Mouse (Mus musculus): ENCODE results near the gene Plekhg5. TPM values are rescaled to one million over a fixed set of nuclear protein-coding genes. Genes with fewer than 3 reads are reported as not detected.
"Not testable (repeated sequence)": the region's sequence is repeated elsewhere in the genome, so short reads cannot be mapped to it uniquely, and the experiment has no call there.

Gene Plekhg5
- polyA plus RNA-seq (2015; fragmentation: Nextera tagmentation; extraction: Ambion mirVana), result 20.8 and 21.3 TPM in 2 replicates

GRCm38 (mm10) chr4:152072121-152072601 lies at the start of gene Plekhg5:
Gene Plekhg5, plus strand, starts transcription at chr4:152072498.
- Histone ChIP-seq H3K9me3 (replicated peaks) (no peaks in the 10 kb centered on the region), H3K36me3 (no peaks in the 10 kb centered on the region), H3K9ac (no peak within 1 kb of the TSS), H3K4me3 (replicated peaks) (no peak within 1 kb of the TSS), H3K4me1 (peaks cover 33% of the 10 kb centered on the region), H3K27me3 (no peaks in the 10 kb centered on the region), H3K4me2 (replicated peaks) (no peak within 1 kb of the TSS), H3K27ac (replicated peaks) (0 out of 2 replicates have a peak within 1 kb of the TSS, but pooled peaks have one; percentile 34)
- ATAC-seq (ENCODE audit: insufficient number of reproducible peaks, low FRiP score, low TSS enrichment, low read depth), result no peak; the same call in 1 of the 2 replicates
- WGBS, result 63% methylated on average over 10 of the region's 10 CpGs

GRCm38 (mm10) chr4:152022506-152022905 lies 49.8 kb upstream of the Plekhg5 start:
- Histone ChIP-seq H3K9ac (no peak overlapping the region), H3K4me1 (peaks cover 36% of the 10 kb centered on the region), H3K9me3 (replicated peaks) (no peaks in the 10 kb centered on the region), H3K27ac (replicated peaks) (no peak overlapping the region), H3K4me2 (replicated peaks) (no peak overlapping the region), H3K4me3 (replicated peaks) (no peak overlapping the region), H3K27me3 (no peaks in the 10 kb centered on the region), H3K36me3 (peaks cover 65% of the 10 kb centered on the region)
- 81% methylated on average over 8 of the region's 8 CpGs for WGBS
- no peak for ATAC-seq (ENCODE audit: insufficient number of reproducible peaks, low FRiP score, low TSS enrichment, low read depth)

- 89% methylated on average over 11 of the region's 11 CpGs for WGBS
- Histone ChIP-seq H3K27ac (replicated peaks) (no peak overlapping the region), H3K4me3 (replicated peaks) (no peak overlapping the region), H3K36me3 (peaks cover 53% of the 10 kb centered on the region), H3K4me2 (replicated peaks) (no peak overlapping the region), H3K9me3 (replicated peaks) (no peaks in the 10 kb centered on the region), H3K4me1 (peaks cover 50% of the 10 kb centered on the region), H3K27me3 (no peaks in the 10 kb centered on the region), H3K9ac (0 out of 2 replicates have a peak overlapping the region, but pooled peaks have one; percentile 4)
- no peak for ATAC-seq (ENCODE audit: insufficient number of reproducible peaks, low FRiP score, low TSS enrichment, low read depth)
Observed at GRCm38 (mm10) chr4:152024525-152024924, 47.8 kb upstream of the Plekhg5 start.

GRCm38 (mm10) chr4:152026751-152027508 lies 45.4 kb upstream of the Plekhg5 start:
- Histone ChIP-seq H3K4me1 (peaks cover 61% of the 10 kb centered on the region), H3K4me2 (replicated peaks) (peak overlapping the region; percentile 92), H3K27ac (replicated peaks) (0 out of 2 replicates have a peak overlapping the region, but pooled peaks have one; percentile 68), H3K9me3 (replicated peaks) (no peaks in the 10 kb centered on the region), H3K4me3 (replicated peaks) (peak overlapping the region; percentile 86), H3K36me3 (peaks cover 29% of the 10 kb centered on the region), H3K27me3 (no peaks in the 10 kb centered on the region), H3K9ac (peak overlapping the region; percentile 74)
- peak; percentile 32 for ATAC-seq (ENCODE audit: insufficient number of reproducible peaks, low FRiP score, low TSS enrichment, low read depth)
- 2% methylated on average over 33 of the region's 41 CpGs for WGBS

GRCm38 (mm10) chr4:152027524-152027923 lies 44.8 kb upstream of the Plekhg5 start, which contains the start of gene Zbtb48:
Gene Zbtb48, minus strand, starts transcription at chr4:152027671.
- Histone ChIP-seq H3K27ac (replicated peaks) (0 out of 2 replicates have a peak within 1 kb of the TSS, but pooled peaks have one; percentile 68), H3K36me3 (peaks cover 23% of the 10 kb centered on the region), H3K4me3 (replicated peaks) (peak within 1 kb of the TSS; percentile 86), H3K9ac (peak within 1 kb of the TSS; percentile 74), H3K4me1 (peaks cover 61% of the 10 kb centered on the region), H3K4me2 (replicated peaks) (peak within 1 kb of the TSS; percentile 92), H3K9me3 (replicated peaks) (no peaks in the 10 kb centered on the region), H3K27me3 (no peaks in the 10 kb centered on the region)
- WGBS, result under 1% methylated on average over 35 of the region's 35 CpGs
- peak; percentile 94 for ATAC-seq (ENCODE audit: insufficient number of reproducible peaks, low FRiP score, low TSS enrichment, low read depth)

- H3K4me3 ChIP-seq (replicated peaks), result peak overlapping the region; percentile 86; the same call in 1 of the 2 replicates
- H3K4me2 ChIP-seq (replicated peaks), result peak overlapping the region; percentile 92
- no peak for ATAC-seq (ENCODE audit: insufficient number of reproducible peaks, low FRiP score, low TSS enrichment, low read depth)
- 71% methylated on average over 15 of the region's 15 CpGs for WGBS
- H3K27ac ChIP-seq (replicated peaks), result no peak overlapping the region
- H3K9ac ChIP-seq, result 0 out of 2 replicates have a peak overlapping the region, but pooled peaks have one; percentile 48
- H3K9me3 ChIP-seq (replicated peaks), result no peaks in the 10 kb centered on the region
- H3K27me3 ChIP-seq, result no peaks in the 10 kb centered on the region
- peaks cover 14% of the 10 kb centered on the region for H3K36me3 ChIP-seq
- peaks cover 57% of the 10 kb centered on the region for H3K4me1 ChIP-seq
Observed at GRCm38 (mm10) chr4:152028456-152028855, 43.8 kb upstream of the Plekhg5 start.

GRCm38 (mm10) chr4:152029087-152029486 lies 43.2 kb upstream of the Plekhg5 start:
- no peak overlapping the region for H3K4me2 ChIP-seq (replicated peaks)
- no peaks in the 10 kb centered on the region; the same call in 1 of the 2 replicates for H3K27me3 ChIP-seq
- H3K4me1 ChIP-seq, result peaks cover 55% of the 10 kb centered on the region
- whole genome bisulfite sequencing, result 30% methylated on average over 5 of the region's 5 CpGs
- H3K4me3 ChIP-seq (replicated peaks), result no peak overlapping the region
- H3K27ac ChIP-seq (replicated peaks), result no peak overlapping the region
- H3K36me3 ChIP-seq, result peaks cover 8% of the 10 kb centered on the region; the same call in 1 of the 2 replicates
- H3K9ac ChIP-seq, result no peak overlapping the region
- H3K9me3 ChIP-seq (replicated peaks), result no peaks in the 10 kb centered on the region
- no peak for ATAC-seq (ENCODE audit: insufficient number of reproducible peaks, low FRiP score, low TSS enrichment, low read depth)

GRCm38 (mm10) chr4:152029997-152030396 lies 42.3 kb upstream of the Plekhg5 start:
- H3K36me3 ChIP-seq, result no peaks in the 10 kb centered on the region
- no peak for ATAC-seq (ENCODE audit: insufficient number of reproducible peaks, low FRiP score, low TSS enrichment, low read depth)

GRCm38 (mm10) chr4:152032922-152033321 lies 39.4 kb upstream of the Plekhg5 start:
- Histone ChIP-seq H3K4me3 (replicated peaks) (no peak overlapping the region), H3K9me3 (replicated peaks) (no peaks in the 10 kb centered on the region), H3K4me1 (peaks cover 24% of the 10 kb centered on the region), H3K9ac (no peak overlapping the region), H3K27me3 (no peaks in the 10 kb centered on the region; the same call in 1 of the 2 replicates), H3K36me3 (no peaks in the 10 kb centered on the region), H3K27ac (replicated peaks) (no peak overlapping the region), H3K4me2 (replicated peaks) (no peak overlapping the region)
- 83% methylated on average over 13 of the region's 13 CpGs for WGBS
- no peak for ATAC-seq (ENCODE audit: insufficient number of reproducible peaks, low FRiP score, low TSS enrichment, low read depth)

More at GRCm38 (mm10) chr4:152029997-152030396, 42.3 kb upstream of the Plekhg5 start:
- H3K27me3 ChIP-seq, result no peaks in the 10 kb centered on the region; the same call in 1 of the 2 replicates
- H3K4me2 ChIP-seq (replicated peaks), result peak overlapping the region; percentile 11
- no peaks in the 10 kb centered on the region for H3K9me3 ChIP-seq (replicated peaks)
- H3K4me3 ChIP-seq (replicated peaks), result no peak overlapping the region
- no peak overlapping the region for H3K9ac ChIP-seq
- H3K4me1 ChIP-seq, result peaks cover 47% of the 10 kb centered on the region
- 58% methylated on average over 4 of the region's 4 CpGs for WGBS
- H3K27ac ChIP-seq (replicated peaks), result peak overlapping the region; percentile 2

GRCm38 (mm10) chr4:152036464-152036863 lies 35.8 kb upstream of the Plekhg5 start:
- 91% methylated on average over 6 of the region's 6 CpGs for WGBS
- not testable (repeated sequence) for ATAC-seq (ENCODE audit: insufficient number of reproducible peaks, low FRiP score, low TSS enrichment, low read depth); H3K27ac ChIP-seq (replicated peaks); H3K4me2 ChIP-seq (replicated peaks); H3K36me3 ChIP-seq; H3K9ac ChIP-seq; H3K27me3 ChIP-seq; H3K4me3 ChIP-seq (replicated peaks); H3K9me3 ChIP-seq (replicated peaks)
- H3K4me1 ChIP-seq, result peaks cover 16% of the 10 kb centered on the region

GRCm38 (mm10) chr4:152038225-152038984 lies 33.9 kb upstream of the Plekhg5 start, which contains the start of gene Tas1r1:
Gene Tas1r1, minus strand, starts transcription at chr4:152038568.
- WGBS, result 34% methylated on average over 10 of the region's 10 CpGs
- Histone ChIP-seq H3K4me3 (replicated peaks) (peak within 1 kb of the TSS; percentile 99), H3K27ac (replicated peaks) (peak within 1 kb of the TSS; percentile 41; the same call in 1 of the 2 replicates), H3K9me3 (replicated peaks) (no peaks in the 10 kb centered on the region), H3K9ac (peak within 1 kb of the TSS; percentile 93), H3K4me1 (peaks cover 16% of the 10 kb centered on the region), H3K36me3 (peaks cover 26% of the 10 kb centered on the region), H3K27me3 (no peaks in the 10 kb centered on the region; the same call in 1 of the 2 replicates), H3K4me2 (replicated peaks) (peak within 1 kb of the TSS; percentile 78)
- peak; percentile 52; the same call in 1 of the 2 replicates for ATAC-seq (ENCODE audit: insufficient number of reproducible peaks, low FRiP score, low TSS enrichment, low read depth)

All from embryonic facial prominence, embryonic 15.5 days (tissue).